Mouse (Mus musculus) liver, embryonic 12.5 days (tissue): Measurements from ENCODE around the gene Vmn1r209. TPM values are rescaled to one million over a fixed set of nuclear protein-coding genes. Genes with fewer than 3 reads are reported as not detected.
"Not testable (repeated sequence)": the region's sequence is repeated elsewhere in the genome, so short reads cannot be mapped to it uniquely, and the experiment has no call there.

Source experiments
- ATAC-seq: fragments of 200-750 bp; cut with Nextera tagmentation; 2 replicates; pipeline ENCODE4 v1.8.0; 2017; ENCODE audit warnings: moderate number of reproducible peaks, mild to moderate bottlenecking, moderate library complexity
- H3K27ac ChIP-seq: fragments of 300-500 bp; sonication (generic); 2 replicates; pipeline ENCODE4 v1.5.1; 2016; ENCODE audit warnings: mild to moderate bottlenecking
- H3K27me3 ChIP-seq: fragments of 300-500 bp; sonication (generic); replicated peaks from 2 replicates; pipeline ENCODE4 v1.6.1; 2016; ENCODE audit warnings: mild to moderate bottlenecking, moderate library complexity
- H3K36me3 ChIP-seq: fragments of 300-500 bp; sonication (generic); 2 replicates; pipeline ENCODE4 v1.6.1; 2016; ENCODE audit warnings: mild to moderate bottlenecking, moderate library complexity
- H3K4me1 ChIP-seq: fragments of 300-500 bp; sonication (generic); 2 replicates; pipeline ENCODE4 v1.6.1; 2016
- H3K4me2 ChIP-seq: fragments of 300-500 bp; sonication (generic); 2 replicates; pipeline ENCODE4 v1.6.1; 2016; ENCODE audit warnings: mild to moderate bottlenecking, moderate library complexity
- H3K4me3 ChIP-seq: fragments of 300-500 bp; sonication (generic); 2 replicates; pipeline ENCODE4 v1.5.1; 2016; ENCODE audit warnings: mild to moderate bottlenecking, moderate library complexity
- H3K9ac ChIP-seq: fragments of 300-500 bp; sonication (generic); 2 replicates; pipeline ENCODE4 v1.6.1; 2016; ENCODE audit warnings: mild to moderate bottlenecking, moderate library complexity
- H3K9me3 ChIP-seq: fragments of 300-500 bp; sonication (generic); replicated peaks from 2 replicates; pipeline ENCODE4 v1.6.1; 2016; ENCODE audit warnings: mild to moderate bottlenecking, moderate library complexity
- WGBS: fragments of 180-500 bp; shearing (Covaris S2); methylation state at CpG from one replicate; pipeline ENCODE4 v1.1.7; 2016; ENCODE audit not compliant: insufficient replicate concordance; 5-methylcytosine and 5-hydroxymethylcytosine counted together
- polyA plus RNA-seq: library from polyadenylated mRNA; unstranded; fragments of >200 nt; fragmentation: Nextera tagmentation; extraction: Ambion mirVana; gene quantifications from 2 replicates; pipeline ENCODE4 v1.2.1, GENCODE M21; 2016

Vmn1r209 gene
- not detected in 2 replicates for polyA plus RNA-seq

DNA sequence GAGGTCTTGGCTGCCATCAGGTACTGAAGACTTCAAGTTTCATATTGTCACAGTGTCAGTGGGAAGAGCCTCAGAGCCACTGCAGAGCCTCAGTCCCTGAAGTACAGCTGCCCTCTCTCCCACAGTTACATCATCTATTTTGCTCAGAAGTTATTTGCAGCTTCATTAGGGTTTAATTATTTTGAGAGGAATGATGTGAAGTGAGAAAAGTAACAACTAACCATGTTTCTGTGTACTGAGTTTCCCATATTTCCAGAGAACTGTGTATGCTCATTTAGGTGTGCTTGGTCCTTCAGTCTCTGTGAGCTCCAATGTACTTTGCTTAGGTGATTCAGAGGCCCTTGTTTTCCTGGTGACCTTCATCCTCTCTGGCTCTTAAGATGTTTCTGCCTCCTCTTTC, at the start of gene Vmn1r209:
TSS of gene Vmn1r209 (minus strand) at position 101 of the 400 bp plus-strand sequence.
- H3K4me2 ChIP-seq, ATAC-seq, H3K27me3 ChIP-seq, H3K4me1 ChIP-seq, H3K9ac ChIP-seq, H3K4me3 ChIP-seq, H3K27ac ChIP-seq, H3K36me3 ChIP-seq, H3K9me3 ChIP-seq: not testable (repeated sequence)

DNA sequence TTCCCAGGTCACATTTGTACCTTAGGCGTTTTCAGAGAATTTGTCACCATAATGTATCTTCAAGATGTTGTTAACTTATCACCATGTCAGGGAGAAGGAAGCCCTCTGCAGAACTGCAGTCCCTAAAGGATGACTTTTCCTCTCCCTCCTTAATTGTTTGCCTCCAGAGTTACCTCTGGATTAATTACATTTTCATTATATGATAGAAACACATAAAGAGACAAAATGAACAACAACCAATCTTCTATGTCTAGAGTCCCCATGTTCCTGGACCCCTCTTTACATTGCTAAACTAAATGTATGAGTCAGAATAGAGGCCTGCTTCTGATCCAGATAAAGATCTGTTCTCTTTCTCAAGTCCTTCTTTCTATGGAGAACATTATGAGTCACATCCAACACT, 48.0 kb upstream of the Vmn1r209 start, which contains the start of gene Vmn1r211:
TSS of gene Vmn1r211 (minus strand) at position 101 of the 400 bp plus-strand sequence.
- Histone ChIP-seq H3K4me2 (no peak within 1 kb of the TSS), H3K9me3 (no peaks in the 10 kb centered on the region), H3K4me1 (no peaks in the 10 kb centered on the region), H3K27ac (no peak within 1 kb of the TSS), H3K4me3 (no peak within 1 kb of the TSS), H3K36me3 (no peaks in the 10 kb centered on the region), H3K9ac (no peak within 1 kb of the TSS), H3K27me3 (no peaks in the 10 kb centered on the region)
- WGBS, result 57% methylated on average over 1 of the region's 1 CpGs
- no peak for ATAC-seq

GRCm38 (mm10) chr13:22854760-22855159, 45.3 kb upstream of the Vmn1r209 start:
- H3K9ac ChIP-seq, result no peak overlapping the region
- ATAC-seq, result no peak
- no peaks in the 10 kb centered on the region for H3K27me3 ChIP-seq
- 53% methylated on average over 4 of the region's 4 CpGs for WGBS
- no peak overlapping the region for H3K4me2 ChIP-seq
- no peaks in the 10 kb centered on the region for H3K36me3 ChIP-seq
- H3K27ac ChIP-seq, result no peak overlapping the region
- no peak overlapping the region for H3K4me3 ChIP-seq
- H3K9me3 ChIP-seq, result no peaks in the 10 kb centered on the region
- H3K4me1 ChIP-seq, result no peaks in the 10 kb centered on the region

DNA sequence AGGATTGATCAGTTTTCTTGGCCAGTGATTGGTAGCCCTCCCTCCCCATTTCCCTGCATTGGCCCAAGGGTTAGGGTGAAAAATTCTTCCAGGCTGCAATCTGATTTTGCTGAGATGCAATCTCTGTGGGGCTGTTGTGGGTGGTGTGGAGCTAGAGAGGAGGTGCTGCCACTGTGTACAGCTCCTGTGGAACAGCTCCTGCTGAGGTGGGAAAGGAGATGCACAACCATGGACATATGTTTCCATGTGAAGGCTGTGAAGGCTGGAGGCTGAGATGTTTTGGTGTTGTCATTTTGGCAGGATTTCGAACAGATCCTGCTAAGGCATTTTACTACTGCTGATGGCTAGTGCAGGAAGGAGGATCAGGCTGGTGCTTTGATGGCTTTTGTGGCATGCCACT, 37.3 kb upstream of the Vmn1r209 start:
- Histone ChIP-seq H3K4me3 (no peak overlapping the region), H3K4me2 (no peak overlapping the region), H3K27ac (no peak overlapping the region), H3K9ac (no peak overlapping the region), H3K36me3 (no peaks in the 10 kb centered on the region), H3K9me3 (no peaks in the 10 kb centered on the region), H3K27me3 (no peaks in the 10 kb centered on the region), H3K4me1 (no peaks in the 10 kb centered on the region)
- no peak for ATAC-seq
- WGBS, result 55% methylated on average over 1 of the region's 1 CpGs

- not testable (repeated sequence) for ATAC-seq, H3K9ac ChIP-seq, H3K4me1 ChIP-seq, H3K9me3 ChIP-seq, H3K27me3 ChIP-seq, H3K36me3 ChIP-seq, H3K4me3 ChIP-seq, H3K27ac ChIP-seq, H3K4me2 ChIP-seq
- 51% methylated on average over 3 of the region's 3 CpGs for WGBS
These were observed 34.8 kb upstream of the Vmn1r209 start for GRCm38 (mm10) chr13:22844304-22844703.

DNA sequence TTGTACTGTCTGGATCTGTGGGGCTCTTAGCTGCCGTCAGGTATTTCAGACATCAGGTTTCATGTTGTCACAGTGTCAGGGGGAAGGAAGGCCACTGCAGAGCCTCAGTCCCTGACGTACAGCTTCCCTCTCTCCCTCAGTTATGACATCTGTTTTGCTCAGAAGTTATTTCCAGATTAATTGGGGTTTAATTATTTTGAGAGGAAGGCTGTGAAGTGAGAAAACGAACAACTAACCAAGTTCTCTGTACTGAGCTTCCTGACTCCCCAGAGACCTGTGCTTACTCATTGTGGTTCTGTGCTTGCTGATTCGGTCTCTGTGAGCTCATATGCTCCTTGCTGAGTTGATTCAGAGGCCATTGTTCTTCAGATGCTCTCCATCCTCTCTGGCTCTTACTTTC, 21.8 kb upstream of the Vmn1r209 start, which contains the start of gene Vmn1r210:
TSS of gene Vmn1r210 (minus strand) at position 101 of the 400 bp plus-strand sequence.
- Histone ChIP-seq H3K4me2 (no peak within 1 kb of the TSS), H3K27me3 (no peaks in the 10 kb centered on the region), H3K4me1 (no peaks in the 10 kb centered on the region), H3K27ac (no peak within 1 kb of the TSS), H3K36me3 (no peaks in the 10 kb centered on the region), H3K9ac (no peak within 1 kb of the TSS), H3K4me3 (no peak within 1 kb of the TSS), H3K9me3 (no peaks in the 10 kb centered on the region)
- no peak for ATAC-seq
- WGBS, result 37% methylated on average over 4 of the region's 4 CpGs

DNA sequence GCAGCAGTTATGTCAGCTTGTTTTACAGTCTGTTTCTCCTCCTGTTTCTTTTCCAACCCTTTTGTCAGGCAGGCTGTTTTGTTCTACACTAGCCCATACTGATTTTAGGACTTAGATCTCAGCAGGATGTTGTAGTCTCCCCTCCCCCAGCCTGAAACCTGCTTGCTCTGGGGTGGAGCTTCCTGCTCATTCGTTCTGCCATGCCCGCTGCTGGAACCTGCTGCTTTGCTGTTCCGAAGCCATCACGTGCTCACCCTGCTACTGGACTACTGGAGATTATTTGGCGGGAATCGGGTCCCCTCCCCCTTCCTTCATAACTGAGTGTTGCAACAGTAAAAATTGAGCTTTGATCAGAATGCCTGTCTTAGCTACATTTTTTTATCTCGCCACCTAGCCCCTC, 19.9 kb upstream of the Vmn1r209 start:
- not testable (repeated sequence) for H3K4me3 ChIP-seq, H3K27ac ChIP-seq, H3K9me3 ChIP-seq, H3K4me1 ChIP-seq, H3K4me2 ChIP-seq, H3K9ac ChIP-seq, ATAC-seq, H3K36me3 ChIP-seq, H3K27me3 ChIP-seq
- WGBS, result 16% methylated on average over 7 of the region's 7 CpGs

GRCm38 (mm10) chr13:22821601-22822000, 12.1 kb upstream of the Vmn1r209 start:
- not testable (repeated sequence) for H3K9ac ChIP-seq, H3K27me3 ChIP-seq, H3K27ac ChIP-seq, H3K4me3 ChIP-seq, H3K4me2 ChIP-seq, H3K9me3 ChIP-seq, H3K36me3 ChIP-seq, H3K4me1 ChIP-seq, ATAC-seq
- 58% methylated on average over 1 of the region's 1 CpGs for WGBS

DNA sequence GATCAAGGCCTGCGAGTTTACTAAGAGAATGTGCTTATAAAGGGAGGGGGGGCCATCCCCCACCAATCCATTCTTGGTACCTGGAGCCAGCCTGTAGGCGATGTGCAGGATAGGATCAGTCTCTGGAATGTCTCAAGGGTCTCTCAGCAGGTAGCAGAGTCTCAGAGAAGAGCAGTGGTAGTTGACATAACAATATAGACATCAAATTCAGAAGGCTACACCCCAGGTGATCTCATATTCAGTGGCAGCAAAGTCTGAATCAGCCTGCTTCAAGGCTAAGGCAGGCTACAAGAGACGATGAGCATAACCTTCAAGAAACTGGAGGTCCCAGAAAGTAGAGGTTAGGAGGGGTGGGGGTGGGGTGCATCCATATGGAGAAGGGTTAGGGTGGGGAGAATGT, 21.4 kb downstream of the Vmn1r209 start:
- H3K27ac ChIP-seq, H3K4me3 ChIP-seq, H3K9ac ChIP-seq, H3K4me2 ChIP-seq, H3K4me1 ChIP-seq, ATAC-seq, H3K27me3 ChIP-seq, H3K36me3 ChIP-seq, H3K9me3 ChIP-seq: not testable (repeated sequence)
- WGBS, result 58% methylated on average over 3 of the region's 3 CpGs

GRCm38 (mm10) chr13:22784159-22784558, 25.3 kb downstream of the Vmn1r209 start:
- not testable (repeated sequence) for H3K9ac ChIP-seq, H3K27ac ChIP-seq, H3K9me3 ChIP-seq, H3K4me2 ChIP-seq, H3K36me3 ChIP-seq, H3K27me3 ChIP-seq, H3K4me3 ChIP-seq, ATAC-seq, H3K4me1 ChIP-seq

GRCm38 (mm10) chr13:22777300-22777699, 32.2 kb downstream of the Vmn1r209 start, which contains the start of gene Vmn1r208:
Vmn1r208 (minus strand) TSS chr13:22777400.
- H3K4me1 ChIP-seq, H3K9ac ChIP-seq, H3K9me3 ChIP-seq, H3K4me2 ChIP-seq, H3K27me3 ChIP-seq, ATAC-seq, H3K4me3 ChIP-seq, H3K36me3 ChIP-seq, H3K27ac ChIP-seq: not testable (repeated sequence)
- no CpG with 5 or more reads among the region's 7 CpGs for WGBS

GRCm38 (mm10) chr13:22771592-22771991, 37.9 kb downstream of the Vmn1r209 start:
- H3K27ac ChIP-seq, H3K9me3 ChIP-seq, H3K4me3 ChIP-seq, H3K36me3 ChIP-seq, H3K4me2 ChIP-seq, ATAC-seq, H3K4me1 ChIP-seq, H3K27me3 ChIP-seq, H3K9ac ChIP-seq: not testable (repeated sequence)
- WGBS, result 59% methylated on average over 1 of the region's 2 CpGs
